Mouse (Mus musculus): Measurements from ENCODE around the gene Vmn1r17. TPM values are rescaled to one million over a fixed set of nuclear protein-coding genes. Genes with fewer than 3 reads are reported as not detected.

The Vmn1r17 gene
- not detected for total RNA-seq (2023)

GRCm38 (mm10) chr6:57363627-57364026 is at the start of gene Vmn1r17:
Gene Vmn1r17, minus strand, starts transcription at chr6:57363727.

GRCm38 (mm10) chr6:57403480-57403879 is 40.0 kb upstream of the Vmn1r17 start, which contains the start of gene Vmn1r19:
Gene Vmn1r19, plus strand, starts transcription at chr6:57403780.

GRCm38 (mm10) chr6:57395683-57396082 is 32.2 kb upstream of the Vmn1r17 start, which contains the start of gene Vmn1r18:
Gene Vmn1r18, minus strand, starts transcription at chr6:57395783.

GRCm38 (mm10) chr6:57329394-57329793 is 34.1 kb downstream of the Vmn1r17 start, which contains the start of gene Vmn1r16:
Gene Vmn1r16, minus strand, starts transcription at chr6:57329494.

Other genes starting within 250 kb of the Vmn1r17 start
- not detected for gene Vmn1r11, start 230.3 kb downstream of the Vmn1r17 start, total RNA-seq (2023)
- 0.06 TPM for gene Vmn1r12, start 206.8 kb downstream of the Vmn1r17 start, total RNA-seq (2023)
- not detected for gene Vmn1r13, start 160.4 kb downstream of the Vmn1r17 start, total RNA-seq (2023)
- gene Vmn1r14, start 132.0 kb downstream of the Vmn1r17 start, total RNA-seq (2023) = not detected
- not detected for gene Vmn1r15, start 105.8 kb downstream of the Vmn1r17 start, total RNA-seq (2023)
- not detected for gene Vmn1r16, start 34.2 kb downstream of the Vmn1r17 start, total RNA-seq (2023)
- not detected for gene Vmn1r18, start 32.1 kb upstream of the Vmn1r17 start, total RNA-seq (2023)
- not detected for gene Vmn1r19, start 40.1 kb upstream of the Vmn1r17 start, total RNA-seq (2023)
- gene Vmn1r20, start 65.2 kb upstream of the Vmn1r17 start, total RNA-seq (2023) = not detected
- 35.1 TPM for gene Ppm1k, start 171.7 kb upstream of the Vmn1r17 start, total RNA-seq (2023)
- 46.4 TPM for gene Herc6, start 217.3 kb upstream of the Vmn1r17 start, total RNA-seq (2023)

Measured in CD8-positive naive resting alpha-beta T cell, adult 57 days (primary cell).